Mouse (Mus musculus): Measurements from ENCODE around the gene Ran.

GRCm38 (mm10) chr5:129052636-129053355 lies 32.9 kb downstream of the Ran start:
- no peak for TF ChIP-seq CTCF (IDR thresholded peaks at IDR 0.05; ENCODE audit: extremely low read depth, insufficient read depth, low read length)
- TF ChIP-seq POLR2A (IDR thresholded peaks at IDR 0.05; ENCODE audit: extremely low read depth, insufficient read depth, low read length) = no peak
